Mouse (Mus musculus) lung, embryonic 15.5 days (tissue): Measurements from ENCODE around the gene Gm4952. TPM values are rescaled to one million over a fixed set of nuclear protein-coding genes. Genes with fewer than 3 reads are reported as not detected.
"Not testable (repeated sequence)": the region's sequence is repeated elsewhere in the genome, so short reads cannot be mapped to it uniquely, and the experiment has no call there.

Experiments used
- ATAC-seq: fragments of 200-750 bp; cut with Nextera tagmentation; 2 replicates; pipeline ENCODE4 v1.8.0; 2017; ENCODE audit warnings: moderate number of reproducible peaks, borderline replicate concordance; ENCODE audit not compliant: low FRiP score, low TSS enrichment; ENCODE audit errors: extremely low read depth
- H3K27ac ChIP-seq: fragments of 300-500 bp; sonication (generic); 2 replicates; pipeline ENCODE4 v1.5.1; 2015; ENCODE audit warnings: moderate library complexity, mild to moderate bottlenecking, inconsistent platforms
- H3K27me3 ChIP-seq: fragments of 300-500 bp; sonication (generic); 2 replicates; pipeline ENCODE4 v1.6.1; 2015; ENCODE audit warnings: inconsistent platforms
- H3K36me3 ChIP-seq: fragments of 300-500 bp; sonication (generic); 2 replicates; pipeline ENCODE4 v1.6.1; 2015; ENCODE audit warnings: inconsistent platforms
- H3K4me1 ChIP-seq: fragments of 300-500 bp; sonication (generic); 2 replicates; pipeline ENCODE4 v1.6.1; 2015; ENCODE audit warnings: inconsistent platforms
- H3K4me2 ChIP-seq: fragments of 300-500 bp; sonication (generic); 2 replicates; pipeline ENCODE4 v1.6.1; 2015; ENCODE audit warnings: inconsistent platforms, mild to moderate bottlenecking, moderate library complexity
- H3K4me3 ChIP-seq: fragments of 300-500 bp; sonication (generic); 2 replicates; pipeline ENCODE4 v1.5.1; 2015; ENCODE audit warnings: mild to moderate bottlenecking, inconsistent platforms
- H3K9ac ChIP-seq: fragments of 300-500 bp; sonication (generic); 2 replicates; pipeline ENCODE4 v1.6.1; 2015; ENCODE audit warnings: inconsistent platforms
- H3K9me3 ChIP-seq: fragments of 300-500 bp; sonication (generic); 2 replicates; pipeline ENCODE4 v1.6.1; 2016; ENCODE audit warnings: inconsistent platforms
- WGBS: fragments of 180-500 bp; shearing (Covaris S2); methylation state at CpG from one replicate; pipeline ENCODE4 v1.1.7; 2015; 5-methylcytosine and 5-hydroxymethylcytosine counted together
- polyA plus RNA-seq: library from polyadenylated mRNA; unstranded; fragments of >200 nt; fragmentation: Nextera tagmentation; extraction: Ambion mirVana; gene quantifications from 2 replicates; pipeline ENCODE4 v1.2.1, GENCODE M21; 2015

The Gm4952 gene
- polyA plus RNA-seq, 1 experiment from 2014 or later = 0.12 TPM

- Histone ChIP-seq H3K36me3 (no peaks in the 10 kb centered on the region), H3K4me3 (no peak overlapping the region), H3K4me2 (no peak overlapping the region), H3K27ac (no peak overlapping the region), H3K9me3 (no peaks in the 10 kb centered on the region), H3K27me3 (no peaks in the 10 kb centered on the region), H3K9ac (no peak overlapping the region), H3K4me1 (no peaks in the 10 kb centered on the region)
- ATAC-seq = no peak
Measured at GRCm38 (mm10) chr19:12608336-12608735, 8.6 kb downstream of the Gm4952 start.

GRCm38 (mm10) chr19:12613646-12614045 is 13.9 kb downstream of the Gm4952 start:
- no peaks in the 10 kb centered on the region for H3K36me3 ChIP-seq
- 60% methylated on average over 1 of the region's 1 CpGs for WGBS
- ATAC-seq = no peak
- H3K4me3 ChIP-seq = no peak overlapping the region
- H3K9me3 ChIP-seq = no peaks in the 10 kb centered on the region
- H3K27ac ChIP-seq = no peak overlapping the region
- no peak overlapping the region for H3K4me2 ChIP-seq
- H3K27me3 ChIP-seq = no peaks in the 10 kb centered on the region
- no peak overlapping the region for H3K9ac ChIP-seq
- no peaks in the 10 kb centered on the region for H3K4me1 ChIP-seq

GRCm38 (mm10) chr19:12633176-12633575 is 33.4 kb downstream of the Gm4952 start, which contains the start of gene Glyat:
TSS of gene Glyat (plus strand) at chr19:12633308.
- Histone ChIP-seq H3K36me3 (no peaks in the 10 kb centered on the region), H3K9ac (no peak within 1 kb of the TSS), H3K4me3 (no peak within 1 kb of the TSS), H3K4me2 (no peak within 1 kb of the TSS), H3K9me3 (no peaks in the 10 kb centered on the region), H3K4me1 (no peaks in the 10 kb centered on the region), H3K27me3 (no peaks in the 10 kb centered on the region), H3K27ac (no peak within 1 kb of the TSS)
- no peak for ATAC-seq
- 60% methylated on average over 4 of the region's 4 CpGs for WGBS

- Histone ChIP-seq H3K9me3 (no peaks in the 10 kb centered on the region), H3K4me2 (no peak overlapping the region), H3K4me1 (no peaks in the 10 kb centered on the region), H3K27me3 (no peaks in the 10 kb centered on the region), H3K4me3 (no peak overlapping the region), H3K27ac (no peak overlapping the region), H3K36me3 (no peaks in the 10 kb centered on the region), H3K9ac (no peak overlapping the region)
- WGBS = 85% methylated on average over 3 of the region's 3 CpGs
- ATAC-seq = no peak
Measured at GRCm38 (mm10) chr19:12634259-12634658, 34.5 kb downstream of the Gm4952 start.

- Histone ChIP-seq H3K27me3 (no peaks in the 10 kb centered on the region), H3K4me1 (no peaks in the 10 kb centered on the region), H3K27ac (no peak overlapping the region), H3K4me3 (no peak overlapping the region), H3K36me3 (no peaks in the 10 kb centered on the region), H3K4me2 (no peak overlapping the region), H3K9me3 (no peaks in the 10 kb centered on the region), H3K9ac (no peak overlapping the region)
- WGBS = 78% methylated on average over 4 of the region's 4 CpGs
- ATAC-seq = no peak
Measured at GRCm38 (mm10) chr19:12634963-12635362, 35.2 kb downstream of the Gm4952 start.

- H3K4me3 ChIP-seq = no peak overlapping the region
- H3K27me3 ChIP-seq = no peaks in the 10 kb centered on the region
- H3K9me3 ChIP-seq = no peaks in the 10 kb centered on the region
- no peak overlapping the region for H3K27ac ChIP-seq
- H3K36me3 ChIP-seq = no peaks in the 10 kb centered on the region
- ATAC-seq = no peak
- H3K4me2 ChIP-seq = no peak overlapping the region
- H3K9ac ChIP-seq = no peak overlapping the region
- WGBS = 62% methylated on average over 3 of the region's 3 CpGs
- H3K4me1 ChIP-seq = no peaks in the 10 kb centered on the region
Measured at GRCm38 (mm10) chr19:12636863-12637262, 37.1 kb downstream of the Gm4952 start.

- Histone ChIP-seq H3K4me1 (no peaks in the 10 kb centered on the region), H3K36me3 (no peaks in the 10 kb centered on the region), H3K4me3 (no peak overlapping the region), H3K27me3 (no peaks in the 10 kb centered on the region), H3K9ac (no peak overlapping the region), H3K9me3 (no peaks in the 10 kb centered on the region), H3K4me2 (no peak overlapping the region), H3K27ac (no peak overlapping the region)
- 67% methylated on average over 1 of the region's 1 CpGs for WGBS
- ATAC-seq = no peak
Measured at GRCm38 (mm10) chr19:12638049-12638448, 38.3 kb downstream of the Gm4952 start.

GRCm38 (mm10) chr19:12649511-12649910 is 49.7 kb downstream of the Gm4952 start:
- Histone ChIP-seq H3K36me3 (no peaks in the 10 kb centered on the region), H3K27ac (no peak overlapping the region), H3K4me2 (no peak overlapping the region), H3K4me1 (no peaks in the 10 kb centered on the region), H3K4me3 (no peak overlapping the region), H3K27me3 (no peaks in the 10 kb centered on the region), H3K9me3 (no peaks in the 10 kb centered on the region), H3K9ac (no peak overlapping the region)
- ATAC-seq = no peak

GRCm38 (mm10) chr19:12666156-12666555 is 66.4 kb downstream of the Gm4952 start:
- no peaks in the 10 kb centered on the region for H3K4me1 ChIP-seq

GRCm38 (mm10) chr19:12668601-12669000 is 68.8 kb downstream of the Gm4952 start:
- H3K27ac ChIP-seq, ATAC-seq, H3K4me1 ChIP-seq, H3K36me3 ChIP-seq, H3K27me3 ChIP-seq, H3K9me3 ChIP-seq, H3K9ac ChIP-seq, H3K4me3 ChIP-seq, H3K4me2 ChIP-seq: not testable (repeated sequence)
- 92% methylated on average over 3 of the region's 3 CpGs for WGBS

More at GRCm38 (mm10) chr19:12666156-12666555, 66.4 kb downstream of the Gm4952 start:
- no peak for ATAC-seq
- 49% methylated on average over 1 of the region's 1 CpGs for WGBS
- Histone ChIP-seq H3K27ac (no peak overlapping the region), H3K4me3 (no peak overlapping the region), H3K9ac (no peak overlapping the region), H3K36me3 (no peaks in the 10 kb centered on the region), H3K4me2 (no peak overlapping the region), H3K9me3 (no peaks in the 10 kb centered on the region), H3K27me3 (no peaks in the 10 kb centered on the region)

- Histone ChIP-seq H3K4me2 (no peak within 1 kb of the TSS), H3K4me3 (no peak within 1 kb of the TSS)
- no peak for ATAC-seq
Measured at GRCm38 (mm10) chr19:12670139-12670538, 70.4 kb downstream of the Gm4952 start, which contains the start of gene Olfr1442. TSS of gene Olfr1442 (plus strand) at chr19:12670439.

GRCm38 (mm10) chr19:12671051-12671450 is 71.3 kb downstream of the Gm4952 start:
- no peak overlapping the region for H3K27ac ChIP-seq
- no peaks in the 10 kb centered on the region for H3K4me1 ChIP-seq
- no peak for ATAC-seq
- H3K36me3 ChIP-seq = no peaks in the 10 kb centered on the region
- H3K27me3 ChIP-seq = no peaks in the 10 kb centered on the region
- no peaks in the 10 kb centered on the region for H3K9me3 ChIP-seq
- no peak overlapping the region for H3K9ac ChIP-seq
- H3K4me2 ChIP-seq = no peak overlapping the region
- WGBS = 81% methylated on average over 4 of the region's 4 CpGs
- no peak overlapping the region for H3K4me3 ChIP-seq

More at GRCm38 (mm10) chr19:12670139-12670538, 70.4 kb downstream of the Gm4952 start, which contains the start of gene Olfr1442:
- H3K4me1 ChIP-seq = no peaks in the 10 kb centered on the region
- H3K9me3 ChIP-seq = no peaks in the 10 kb centered on the region
- no peak within 1 kb of the TSS for H3K27ac ChIP-seq
- H3K27me3 ChIP-seq = no peaks in the 10 kb centered on the region
- no peak within 1 kb of the TSS for H3K9ac ChIP-seq
- no peaks in the 10 kb centered on the region for H3K36me3 ChIP-seq

- H3K4me2 ChIP-seq = no peak within 1 kb of the TSS
- no peaks in the 10 kb centered on the region for H3K36me3 ChIP-seq
- H3K4me3 ChIP-seq = no peak within 1 kb of the TSS
- H3K9me3 ChIP-seq = no peaks in the 10 kb centered on the region
- 66% methylated on average over 3 of the region's 3 CpGs for WGBS
- H3K9ac ChIP-seq = no peak within 1 kb of the TSS
- no peak within 1 kb of the TSS for H3K27ac ChIP-seq
- no peaks in the 10 kb centered on the region for H3K27me3 ChIP-seq
- H3K4me1 ChIP-seq = no peaks in the 10 kb centered on the region
- ATAC-seq = no peak
Measured at GRCm38 (mm10) chr19:12677812-12678211, 78.0 kb downstream of the Gm4952 start, which contains the start of gene Olfr1443. TSS of gene Olfr1443 (plus strand) at chr19:12678112.
